Mouse (Mus musculus): ENCODE data around the gene Trim63. TPM values are rescaled to one million over a fixed set of nuclear protein-coding genes. Genes with fewer than 3 reads are reported as not detected.

Gene Trim63
- polyA plus RNA-seq, 1 experiment, result 0.33 TPM

GRCm38 (mm10) chr4:134356591-134357460 lies 41.9 kb downstream of the Trim63 start:
- TF ChIP-seq CTCF (IDR thresholded peaks at IDR 0.05; ENCODE audit: borderline replicate concordance, extremely low read depth, insufficient read depth, insufficient read length) (peak; percentile 91), POLR2A (IDR thresholded peaks at IDR 0.05; ENCODE audit: borderline replicate concordance, extremely low read depth, insufficient read depth, insufficient read length, poor library complexity, severe bottlenecking) (no peak)
- peak; percentile 88 for DNase-seq (ENCODE audit: low read depth)

GRCm38 (mm10) chr4:134357461-134357771 lies 42.5 kb downstream of the Trim63 start:
- DNase-seq (ENCODE audit: low read depth), result no peak
- TF ChIP-seq CTCF (IDR thresholded peaks at IDR 0.05; ENCODE audit: borderline replicate concordance, extremely low read depth, insufficient read depth, insufficient read length) (no peak), POLR2A (IDR thresholded peaks at IDR 0.05; ENCODE audit: borderline replicate concordance, extremely low read depth, insufficient read depth, insufficient read length, poor library complexity, severe bottlenecking) (no peak)

- no peak for DNase-seq (ENCODE audit: low read depth)
- TF ChIP-seq POLR2A (IDR thresholded peaks at IDR 0.05; ENCODE audit: borderline replicate concordance, extremely low read depth, insufficient read depth, insufficient read length, poor library complexity, severe bottlenecking) (no peak), CTCF (IDR thresholded peaks at IDR 0.05; ENCODE audit: borderline replicate concordance, extremely low read depth, insufficient read depth, insufficient read length) (no peak)
These were observed 44.7 kb downstream of the Trim63 start for GRCm38 (mm10) chr4:134359649-134360048.

GRCm38 (mm10) chr4:134361215-134361614 lies 46.3 kb downstream of the Trim63 start:
- TF ChIP-seq CTCF (IDR thresholded peaks at IDR 0.05; ENCODE audit: borderline replicate concordance, extremely low read depth, insufficient read depth, insufficient read length), result no peak
- DNase-seq (ENCODE audit: low read depth), result peak; percentile 24

- no peak for DNase-seq (ENCODE audit: low read depth)
These were observed 47.2 kb downstream of the Trim63 start for GRCm38 (mm10) chr4:134362124-134362523.

GRCm38 (mm10) chr4:134362586-134362985 lies 47.7 kb downstream of the Trim63 start:
- DNase-seq (ENCODE audit: low read depth), result no peak
- TF ChIP-seq POLR2A (IDR thresholded peaks at IDR 0.05; ENCODE audit: borderline replicate concordance, extremely low read depth, insufficient read depth, insufficient read length, poor library complexity, severe bottlenecking), result no peak
- TF ChIP-seq CTCF (IDR thresholded peaks at IDR 0.05; ENCODE audit: borderline replicate concordance, extremely low read depth, insufficient read depth, insufficient read length), result no peak

More at GRCm38 (mm10) chr4:134362124-134362523, 47.2 kb downstream of the Trim63 start:
- TF ChIP-seq POLR2A (IDR thresholded peaks at IDR 0.05; ENCODE audit: borderline replicate concordance, extremely low read depth, insufficient read depth, insufficient read length, poor library complexity, severe bottlenecking) (no peak), CTCF (IDR thresholded peaks at IDR 0.05; ENCODE audit: borderline replicate concordance, extremely low read depth, insufficient read depth, insufficient read length) (no peak)

- no peak for TF ChIP-seq POLR2A (IDR thresholded peaks at IDR 0.05; ENCODE audit: borderline replicate concordance, extremely low read depth, insufficient read depth, insufficient read length, poor library complexity, severe bottlenecking)
- no peak for TF ChIP-seq CTCF (IDR thresholded peaks at IDR 0.05; ENCODE audit: borderline replicate concordance, extremely low read depth, insufficient read depth, insufficient read length)
- no peak for DNase-seq (ENCODE audit: low read depth)
These were observed 50.4 kb downstream of the Trim63 start for GRCm38 (mm10) chr4:134365280-134365679.

- DNase-seq (ENCODE audit: low read depth), result no peak
These were observed 55.8 kb downstream of the Trim63 start for GRCm38 (mm10) chr4:134370649-134371221.

GRCm38 (mm10) chr4:134371316-134371855 lies 56.5 kb downstream of the Trim63 start:
- TF ChIP-seq POLR2A (IDR thresholded peaks at IDR 0.05; ENCODE audit: borderline replicate concordance, extremely low read depth, insufficient read depth, insufficient read length, poor library complexity, severe bottlenecking) (no peak), CTCF (IDR thresholded peaks at IDR 0.05; ENCODE audit: borderline replicate concordance, extremely low read depth, insufficient read depth, insufficient read length) (no peak)
- no peak for DNase-seq (ENCODE audit: low read depth)

More at GRCm38 (mm10) chr4:134370649-134371221, 55.8 kb downstream of the Trim63 start:
- TF ChIP-seq CTCF (IDR thresholded peaks at IDR 0.05; ENCODE audit: borderline replicate concordance, extremely low read depth, insufficient read depth, insufficient read length) (no peak), POLR2A (IDR thresholded peaks at IDR 0.05; ENCODE audit: borderline replicate concordance, extremely low read depth, insufficient read depth, insufficient read length, poor library complexity, severe bottlenecking) (no peak)

GRCm38 (mm10) chr4:134372294-134372747 lies 57.4 kb downstream of the Trim63 start:
- TF ChIP-seq CTCF (IDR thresholded peaks at IDR 0.05; ENCODE audit: borderline replicate concordance, extremely low read depth, insufficient read depth, insufficient read length) (no peak), POLR2A (IDR thresholded peaks at IDR 0.05; ENCODE audit: borderline replicate concordance, extremely low read depth, insufficient read depth, insufficient read length, poor library complexity, severe bottlenecking) (no peak)
- DNase-seq (ENCODE audit: low read depth), result peak; percentile 87

- TF ChIP-seq CTCF (IDR thresholded peaks at IDR 0.05; ENCODE audit: borderline replicate concordance, extremely low read depth, insufficient read depth, insufficient read length), result no peak
- no peak for TF ChIP-seq POLR2A (IDR thresholded peaks at IDR 0.05; ENCODE audit: borderline replicate concordance, extremely low read depth, insufficient read depth, insufficient read length, poor library complexity, severe bottlenecking)
- DNase-seq (ENCODE audit: low read depth), result no peak
These were observed 58.4 kb downstream of the Trim63 start for GRCm38 (mm10) chr4:134373295-134373694.
